Mouse (Mus musculus) midbrain, embryonic 12.5 days (tissue): ENCODE measurements around the gene Vps37d. TPM values are rescaled to one million over a fixed set of nuclear protein-coding genes. Genes with fewer than 3 reads are reported as not detected.

Experiments
- ATAC-seq: fragments of 200-750 bp; cut with Nextera tagmentation; 2 replicates; pipeline ENCODE4 v1.8.0; 2017; ENCODE audit warnings: low read depth, moderate TSS enrichment, moderate library complexity; ENCODE audit not compliant: low FRiP score
- H3K27ac ChIP-seq: fragments of 300-500 bp; sonication (generic); replicated peaks from 2 replicates; pipeline ENCODE4 v1.5.1; 2016; ENCODE audit warnings: mild to moderate bottlenecking
- H3K27me3 ChIP-seq: fragments of 300-500 bp; sonication (generic); 2 replicates; pipeline ENCODE4 v1.6.1; 2016; ENCODE audit warnings: mild to moderate bottlenecking
- H3K36me3 ChIP-seq: fragments of 300-500 bp; sonication (generic); 2 replicates; pipeline ENCODE4 v1.6.1; 2016
- H3K4me1 ChIP-seq: fragments of 300-500 bp; sonication (generic); 2 replicates; pipeline ENCODE4 v1.6.1; 2016
- H3K4me2 ChIP-seq: fragments of 300-500 bp; sonication (generic); replicated peaks from 2 replicates; pipeline ENCODE4 v1.6.1; 2016; ENCODE audit warnings: mild to moderate bottlenecking, moderate library complexity
- H3K4me3 ChIP-seq: fragments of 300-500 bp; sonication (generic); 2 replicates; pipeline ENCODE4 v1.5.1; 2016; ENCODE audit warnings: mild to moderate bottlenecking
- H3K9ac ChIP-seq: fragments of 300-500 bp; sonication (generic); replicated peaks from 2 replicates; pipeline ENCODE4 v1.6.1; 2016; ENCODE audit warnings: mild to moderate bottlenecking, moderate library complexity
- H3K9me3 ChIP-seq: fragments of 300-500 bp; sonication (generic); 2 replicates; pipeline ENCODE4 v1.6.1; 2016; ENCODE audit warnings: mild to moderate bottlenecking
- WGBS: fragments of 180-500 bp; shearing (Covaris S2); methylation state at CpG from one replicate; pipeline ENCODE4 v1.1.7; 2016; 5-methylcytosine and 5-hydroxymethylcytosine counted together
- polyA plus RNA-seq: library from polyadenylated mRNA; unstranded; fragments of >200 nt; fragmentation: Nextera tagmentation; extraction: Ambion mirVana; gene quantifications from 2 replicates; pipeline ENCODE4 v1.2.1, GENCODE M21; 2016

The Vps37d gene
- polyA plus RNA-seq, 1 experiment from 2014 or later, result 28.2 TPM

GRCm38 (mm10) chr5:135023344-135024173 lies 54.5 kb downstream of the Vps37d start, which contains the start of gene Stx1a:
Gene Stx1a (plus strand): TSS chr5:135023482.
- Histone ChIP-seq H3K4me1 (peaks cover 10% of the 10 kb centered on the region), H3K27ac (no peak within 1 kb of the TSS), H3K36me3 (no peaks in the 10 kb centered on the region), H3K4me2 (peak within 1 kb of the TSS; percentile 92), H3K27me3 (peaks cover 12% of the 10 kb centered on the region), H3K9ac (peak within 1 kb of the TSS; percentile 59), H3K9me3 (no peaks in the 10 kb centered on the region), H3K4me3 (peak within 1 kb of the TSS; percentile 66)
- 1% methylated on average over 61 of the region's 61 CpGs for WGBS
- ATAC-seq, result peak; percentile 97

Other genes starting within 250 kb of the Vps37d start
- gene Tmem270, start 171.5 kb downstream of the Vps37d start, polyA plus RNA-seq, result not detected in 2 replicates
- gene Cldn13, start 162.7 kb downstream of the Vps37d start, polyA plus RNA-seq, result 2.5 TPM in 2 replicates
- 9.5 and 10.4 TPM in 2 replicates for gene Mettl27, start 145.9 kb downstream of the Vps37d start, polyA plus RNA-seq
- gene Cldn4, start 131.3 kb downstream of the Vps37d start, polyA plus RNA-seq, result 0.98 and 2.0 TPM in 2 replicates
- 2.3 and 2.8 TPM in 2 replicates for gene Cldn3, start 92.1 kb downstream of the Vps37d start, polyA plus RNA-seq
- gene Abhd11, start 69.1 kb downstream of the Vps37d start, polyA plus RNA-seq, result 39.1 and 41.4 TPM in 2 replicates
- 27.8 and 29.3 TPM in 2 replicates for gene Stx1a, start 54.8 kb downstream of the Vps37d start, polyA plus RNA-seq
- gene Dnajc30, start 14.1 kb downstream of the Vps37d start, polyA plus RNA-seq, result 27.6 and 28.3 TPM in 2 replicates
- gene Bud23, start 13.3 kb downstream of the Vps37d start, polyA plus RNA-seq, result 118 and 119 TPM in 2 replicates
- 2.0 and 2.1 TPM in 2 replicates for gene Mlxipl, start 11.6 kb upstream of the Vps37d start, polyA plus RNA-seq
- gene Tbl2, start 71.4 kb upstream of the Vps37d start, polyA plus RNA-seq, result 26.3 and 26.5 TPM in 2 replicates
- gene Bcl7b, start 90.0 kb upstream of the Vps37d start, polyA plus RNA-seq, result 46.8 and 49.6 TPM in 2 replicates
- gene Baz1b, start 109.0 kb upstream of the Vps37d start, polyA plus RNA-seq, result 68.1 and 70.4 TPM in 2 replicates
- gene Fzd9, start 173.0 kb upstream of the Vps37d start, polyA plus RNA-seq, result 12.2 and 14.6 TPM in 2 replicates